Mouse (Mus musculus) right cerebral cortex, adult 18-20 months (tissue): ENCODE data around the gene Gm20696.

Experiments
- DNase-seq: peaks from one replicate; pipeline ENCODE4 v3.0.0; 2022; ENCODE audit warnings: mixed read lengths

The Gm20696 gene

GRCm38 (mm10) chr6:99433006-99433405 lies 233.6 kb downstream of the Gm20696 start:
- DNase-seq, result no peak

DNA sequence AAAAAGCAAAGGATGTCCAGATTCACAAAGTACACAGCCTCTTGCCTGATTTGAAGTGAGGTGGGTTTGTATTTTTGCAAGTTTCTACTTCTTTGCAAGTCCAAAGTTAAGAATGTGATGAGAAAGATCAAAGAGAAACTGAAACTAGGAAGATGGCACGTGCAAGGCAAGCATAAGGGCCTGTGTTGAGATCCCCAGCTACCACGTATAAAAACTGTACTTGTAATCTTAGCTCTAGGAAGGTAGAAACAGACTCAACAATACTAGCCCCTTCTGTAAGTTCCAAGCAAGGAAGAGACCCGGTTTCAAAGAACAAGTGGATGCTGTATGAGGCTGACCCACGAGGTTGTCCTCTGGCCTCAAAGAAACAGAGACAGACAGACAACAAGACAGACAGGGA lies 234.7 kb downstream of the Gm20696 start:
- DNase-seq, result no peak

GRCm38 (mm10) chr6:99430560-99430959 lies 236.0 kb downstream of the Gm20696 start:
- DNase-seq, result no peak

GRCm38 (mm10) chr6:99429378-99430131 lies 237.0 kb downstream of the Gm20696 start:
- DNase-seq, result no peak

- DNase-seq, result no peak
Observed at GRCm38 (mm10) chr6:99428961-99429360, 237.6 kb downstream of the Gm20696 start.

GRCm38 (mm10) chr6:99427301-99427700 lies 239.3 kb downstream of the Gm20696 start:
- DNase-seq, result no peak

DNA sequence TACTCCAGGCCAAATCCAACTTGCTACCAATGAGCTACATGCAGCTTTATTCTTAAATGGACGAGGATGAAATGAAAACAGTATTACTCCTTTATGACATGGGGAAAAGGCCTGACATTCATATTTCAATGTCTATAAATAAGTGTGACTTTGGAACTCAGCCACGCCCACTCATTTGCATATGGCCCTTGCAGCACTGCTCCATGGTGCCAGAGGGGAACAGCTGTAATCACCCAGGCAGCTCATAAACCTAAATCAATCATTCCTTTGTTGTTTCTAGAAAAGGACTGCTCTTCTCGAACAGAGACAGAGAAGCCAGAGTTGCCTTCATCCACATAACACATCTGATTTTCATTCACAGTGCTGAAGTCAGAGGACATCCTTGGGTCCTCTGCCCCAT lies 241.6 kb downstream of the Gm20696 start:
- no peak for DNase-seq

GRCm38 (mm10) chr6:99420666-99421065 lies 245.9 kb downstream of the Gm20696 start:
- peak; percentile 35 for DNase-seq

DNA sequence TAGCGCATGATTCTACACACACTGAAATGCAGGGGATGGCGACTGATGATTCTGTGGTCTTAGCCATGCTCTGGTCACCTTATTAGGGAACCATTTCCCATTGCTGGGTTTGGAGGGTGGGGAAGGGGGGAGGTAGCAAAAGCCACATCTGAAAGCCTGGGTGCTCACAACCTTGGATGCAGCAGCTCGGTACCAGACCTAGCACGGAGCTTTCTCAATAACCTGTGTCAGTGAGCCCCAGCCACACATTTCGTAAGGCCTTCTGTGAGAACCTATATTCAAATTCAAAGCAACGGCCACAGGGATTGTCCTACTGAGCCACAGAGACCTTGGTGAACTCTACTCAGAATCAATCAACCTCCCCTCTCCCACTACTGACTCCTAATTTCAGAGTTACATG lies 254.0 kb downstream of the Gm20696 start:
- DNase-seq, result no peak

DNA sequence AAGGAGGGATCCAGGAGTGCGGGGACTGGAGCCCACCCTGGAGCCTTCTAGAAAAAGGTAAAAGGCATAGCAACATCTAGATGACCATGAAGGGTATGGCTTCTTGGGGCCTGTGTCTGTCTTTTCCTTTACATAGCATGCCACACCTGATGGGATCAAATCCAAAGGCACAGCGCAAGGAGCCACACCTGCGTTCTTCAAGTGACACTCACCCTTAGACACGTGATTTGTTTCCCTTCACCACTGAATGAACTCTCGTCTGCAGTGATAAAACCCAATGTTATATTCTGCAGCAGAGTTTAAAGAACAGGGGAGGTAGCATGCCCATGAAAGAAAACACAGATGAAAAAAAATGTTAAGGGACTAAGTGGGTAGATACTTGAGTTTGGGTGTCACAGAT lies 257.0 kb downstream of the Gm20696 start:
- DNase-seq, result no peak

DNA sequence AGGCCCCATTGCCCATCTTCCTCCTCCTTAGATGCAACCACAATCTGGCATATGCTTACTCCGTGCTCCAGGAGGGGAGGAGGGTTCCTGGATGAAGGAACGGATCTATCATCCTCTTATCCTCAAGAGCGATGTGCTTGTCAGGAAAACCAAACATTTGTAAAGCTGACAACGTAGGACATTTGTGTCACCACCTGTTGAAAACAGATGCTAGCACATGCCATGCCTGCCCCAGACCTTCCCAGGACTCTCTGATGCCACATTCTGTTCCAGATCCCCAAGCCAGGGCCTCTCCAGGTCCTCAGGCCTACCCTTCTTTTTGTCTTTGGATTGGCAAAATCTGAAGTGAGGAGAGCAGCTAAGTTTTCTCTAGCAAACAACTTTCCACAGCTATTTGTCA lies 257.7 kb downstream of the Gm20696 start:
- no peak for DNase-seq

- DNase-seq, result no peak
Observed at GRCm38 (mm10) chr6:99403755-99404390, 262.7 kb downstream of the Gm20696 start.

GRCm38 (mm10) chr6:99402941-99403340 lies 263.7 kb downstream of the Gm20696 start:
- DNase-seq, result no peak

GRCm38 (mm10) chr6:99402370-99402769 lies 264.2 kb downstream of the Gm20696 start:
- no peak for DNase-seq

DNA sequence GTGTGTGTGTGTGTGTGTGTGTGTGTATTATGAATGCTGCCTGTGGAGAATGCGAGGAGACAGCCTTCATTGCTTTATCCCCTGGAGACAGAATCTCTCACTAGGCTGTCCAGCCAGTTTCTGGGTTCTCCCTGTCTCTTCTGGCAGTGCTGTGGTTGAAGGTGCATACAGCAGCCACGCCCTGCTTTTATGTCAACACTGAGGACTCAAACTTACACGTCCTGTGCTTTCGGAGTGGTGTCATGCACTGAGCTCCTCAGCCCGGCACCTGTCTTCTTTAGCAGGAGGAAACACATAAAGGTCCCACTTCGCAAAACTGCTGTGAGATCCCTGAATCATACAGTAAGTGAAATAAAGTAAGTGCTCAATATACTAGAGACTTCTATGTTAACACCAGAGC lies 264.8 kb downstream of the Gm20696 start:
- no peak for DNase-seq

DNA sequence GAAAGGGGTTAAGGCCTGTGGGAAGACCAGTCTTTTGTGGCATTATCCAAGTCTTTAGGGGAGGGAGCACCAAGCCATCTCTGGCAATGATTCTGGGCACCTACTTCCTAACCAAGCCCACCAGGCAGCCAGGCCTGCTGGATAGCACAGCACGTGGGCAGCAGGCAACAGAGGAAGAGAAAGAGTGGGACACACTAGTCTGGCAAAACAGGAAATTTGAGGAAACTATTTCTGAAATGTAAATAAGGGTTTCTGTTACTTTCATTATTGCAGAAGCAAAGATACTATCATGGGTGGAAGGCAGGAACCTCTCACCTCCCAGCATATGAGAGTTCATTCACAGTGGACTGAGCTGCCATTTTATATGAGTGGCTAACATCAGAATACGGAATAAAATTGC lies 265.4 kb downstream of the Gm20696 start:
- no peak for DNase-seq

- no peak for DNase-seq
Observed at GRCm38 (mm10) chr6:99395745-99396144, 270.9 kb downstream of the Gm20696 start.

- no peak for DNase-seq
Observed at GRCm38 (mm10) chr6:99394801-99395200, 271.8 kb downstream of the Gm20696 start.

DNA sequence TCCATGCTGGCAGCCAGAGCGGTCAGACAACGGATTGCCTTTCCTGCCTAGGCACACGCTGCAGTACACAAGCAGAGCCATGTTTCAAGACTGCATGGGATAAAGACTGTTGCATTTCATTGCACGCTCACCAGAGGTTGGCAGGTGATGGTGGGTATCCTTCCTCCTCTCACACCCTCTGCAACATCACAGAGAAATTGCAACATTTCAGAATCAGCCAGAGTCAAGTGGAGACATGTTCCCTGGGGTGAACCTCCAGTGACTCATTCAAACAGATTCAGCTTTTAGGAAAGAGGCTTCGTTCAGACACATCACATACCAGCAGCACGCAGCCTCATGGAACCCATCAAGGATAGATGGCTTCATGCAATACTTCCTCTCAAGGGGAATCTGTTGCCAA lies 274.1 kb downstream of the Gm20696 start:
- no peak for DNase-seq

DNA sequence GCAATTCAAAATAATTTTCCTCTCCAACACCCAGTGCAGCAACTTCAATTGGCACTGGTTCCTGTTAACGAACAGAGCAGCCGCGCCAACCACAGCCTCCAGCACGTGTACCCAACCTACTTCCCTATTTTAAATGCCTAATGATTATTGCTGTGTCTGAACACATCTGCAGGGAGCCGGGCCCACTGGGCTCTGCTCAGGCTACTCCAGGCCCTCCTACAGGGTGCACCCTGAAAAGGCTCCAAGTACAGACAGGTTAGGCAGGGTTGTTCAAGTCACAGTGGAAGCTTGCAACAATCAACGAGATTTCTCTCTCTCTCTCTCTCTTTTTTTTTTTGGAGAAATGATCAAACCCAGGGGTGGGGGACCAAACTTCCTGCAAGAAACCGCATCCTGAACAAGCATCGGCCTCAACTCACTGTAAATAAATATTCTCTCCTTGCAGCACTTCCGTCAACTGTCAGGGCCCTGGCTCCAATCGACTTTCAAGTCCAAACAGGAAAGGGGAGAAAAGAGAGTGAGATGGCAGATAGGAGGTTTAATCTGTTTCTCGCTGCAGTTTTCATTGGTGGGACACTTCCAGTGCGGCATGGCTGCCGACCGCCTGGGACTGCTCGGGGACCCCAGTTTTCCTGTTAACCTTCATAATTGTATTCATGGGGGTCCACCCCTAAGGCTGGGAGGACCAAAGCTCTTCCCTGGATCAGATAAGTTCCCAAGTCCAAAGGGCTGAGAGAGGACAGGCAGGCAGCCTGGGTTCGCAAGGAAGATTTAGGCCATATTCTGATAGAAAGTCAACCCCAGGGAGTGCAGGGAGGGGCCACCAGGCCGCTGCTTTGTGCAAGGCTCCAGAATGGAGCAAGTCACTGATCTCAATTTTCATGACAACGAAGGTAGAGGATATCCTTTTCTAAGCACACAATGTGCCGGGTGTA lies 277.6 kb downstream of the Gm20696 start:
- no peak for DNase-seq

DNA sequence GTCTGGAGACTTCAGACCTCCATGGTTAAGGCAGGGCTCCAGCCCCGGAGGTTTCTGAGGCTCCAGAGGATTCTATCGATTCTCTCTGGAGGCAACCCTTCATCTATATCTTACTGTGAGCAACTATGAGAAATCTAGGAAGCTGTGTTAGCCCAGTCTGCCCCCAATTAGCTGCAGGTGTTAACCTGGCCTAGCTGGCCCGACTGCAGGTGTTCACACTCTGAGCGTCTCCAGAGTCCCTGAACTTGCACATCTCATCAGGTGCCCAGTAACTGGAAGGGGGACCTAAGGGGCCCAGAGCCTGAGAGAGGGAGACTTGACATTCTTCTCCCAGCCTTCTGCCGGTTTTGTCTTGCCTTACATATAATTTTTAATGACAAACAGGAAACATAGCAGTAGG lies 278.6 kb downstream of the Gm20696 start:
- no peak for DNase-seq

DNA sequence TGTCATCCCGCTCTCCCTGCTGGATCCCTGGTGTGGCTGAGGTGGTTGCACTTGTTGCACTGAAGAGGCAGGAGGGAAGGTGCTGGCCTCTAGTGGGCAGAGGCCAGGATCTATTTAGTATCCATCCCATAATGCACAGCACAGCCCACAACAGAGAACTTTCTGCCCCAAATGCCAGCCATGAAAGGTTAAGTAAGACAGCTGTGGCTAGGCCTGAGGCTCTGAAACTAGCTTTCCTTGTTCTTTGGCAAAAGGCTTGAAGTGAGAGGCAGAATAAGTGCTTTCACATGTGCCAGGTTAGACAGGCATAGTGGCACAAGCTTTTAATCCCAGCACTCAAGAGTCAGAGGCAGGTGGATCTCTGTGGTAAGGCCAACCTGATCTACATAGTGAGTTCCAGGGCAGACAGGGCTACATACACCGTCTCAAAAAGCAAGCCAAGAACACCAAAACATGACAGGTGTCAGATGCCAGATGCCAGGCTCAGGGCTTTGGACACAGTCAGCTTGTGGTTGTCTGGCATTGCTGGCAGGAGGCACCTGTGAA lies 281.5 kb downstream of the Gm20696 start:
- no peak for DNase-seq

DNA sequence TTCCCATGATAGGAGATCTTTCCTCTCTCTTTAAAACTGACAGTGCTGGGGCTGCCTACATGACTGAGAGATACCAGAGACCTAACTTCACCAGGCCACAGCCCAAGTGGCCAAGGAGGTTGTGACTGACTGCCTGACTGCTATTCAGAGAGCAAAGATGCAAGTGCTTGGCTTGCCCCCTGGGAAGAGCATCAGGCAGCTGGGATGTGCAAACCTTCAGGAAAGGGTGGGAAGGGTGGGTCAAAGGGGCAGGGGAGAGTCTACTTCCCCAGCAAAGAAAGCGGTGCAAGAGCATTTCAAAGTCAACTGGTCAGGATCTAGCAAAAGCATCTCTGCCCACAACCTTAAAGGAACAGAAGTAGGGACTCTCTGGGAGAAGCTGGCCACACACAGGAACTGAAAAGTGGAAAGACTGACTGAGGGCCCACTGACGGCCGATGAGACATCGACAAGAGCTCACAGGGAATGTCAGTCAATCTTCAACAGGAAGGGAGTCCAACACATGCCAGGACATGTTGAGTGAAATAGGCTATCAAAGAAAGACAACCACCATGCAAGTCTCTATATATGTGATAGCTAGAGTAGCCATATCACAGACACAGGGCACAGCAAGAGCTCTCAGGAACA lies 282.6 kb downstream of the Gm20696 start:
- no peak for DNase-seq
